Mouse (Mus musculus): Measurements from ENCODE around the gene Rex1bd.

Gene Rex1bd

GRCm38 (mm10) chr8:70506328-70507026 is at the start of gene Rex1bd:
Rex1bd (minus strand) TSS chr8:70506752.
- DNase-seq, result peak; percentile 95

- peak; percentile 42 for DNase-seq
Observed at GRCm38 (mm10) chr8:70555079-70555747, 48.7 kb upstream of the Rex1bd start.

GRCm38 (mm10) chr8:70553740-70554139 is 47.2 kb upstream of the Rex1bd start:
- no peak for DNase-seq

GRCm38 (mm10) chr8:70552836-70553235 is 46.3 kb upstream of the Rex1bd start:
- DNase-seq, result no peak

GRCm38 (mm10) chr8:70551558-70552161 is 45.1 kb upstream of the Rex1bd start:
- no peak for DNase-seq

GRCm38 (mm10) chr8:70549412-70550184 is 43.0 kb upstream of the Rex1bd start:
- peak; percentile 26 for DNase-seq

- no peak for DNase-seq
Observed at GRCm38 (mm10) chr8:70547762-70548161, 41.2 kb upstream of the Rex1bd start.

GRCm38 (mm10) chr8:70546412-70546811 is 39.9 kb upstream of the Rex1bd start:
- no peak for DNase-seq

GRCm38 (mm10) chr8:70544200-70544687 is 37.7 kb upstream of the Rex1bd start:
- peak; percentile 46 for DNase-seq

GRCm38 (mm10) chr8:70541081-70541480 is 34.5 kb upstream of the Rex1bd start:
- no peak for DNase-seq

GRCm38 (mm10) chr8:70540507-70541071 is 34.0 kb upstream of the Rex1bd start:
- no peak for DNase-seq

- DNase-seq, result peak; percentile 17
Observed at GRCm38 (mm10) chr8:70540013-70540506, 33.5 kb upstream of the Rex1bd start.

GRCm38 (mm10) chr8:70539077-70539813 is 32.7 kb upstream of the Rex1bd start, which contains the start of gene Ell:
Ell (plus strand) TSS chr8:70539457.
- DNase-seq, result peak; percentile 100

- DNase-seq, result peak; percentile 99
Observed at GRCm38 (mm10) chr8:70538633-70539076, 32.1 kb upstream of the Rex1bd start.

- peak; percentile 20 for DNase-seq
Observed at GRCm38 (mm10) chr8:70538024-70538579, 31.6 kb upstream of the Rex1bd start.

GRCm38 (mm10) chr8:70535701-70536100 is 29.1 kb upstream of the Rex1bd start:
- DNase-seq, result no peak

- no peak for DNase-seq
Observed at GRCm38 (mm10) chr8:70535221-70535620, 28.7 kb upstream of the Rex1bd start.

- no peak for DNase-seq
Observed at GRCm38 (mm10) chr8:70534281-70534680, 27.7 kb upstream of the Rex1bd start.

GRCm38 (mm10) chr8:70530314-70530713 is 23.8 kb upstream of the Rex1bd start:
- DNase-seq, result peak; percentile 25

- no peak for DNase-seq
Observed at GRCm38 (mm10) chr8:70529741-70530161, 23.2 kb upstream of the Rex1bd start.

- DNase-seq, result no peak
Observed at GRCm38 (mm10) chr8:70529299-70529698, 22.7 kb upstream of the Rex1bd start.

Measured in thymus, postnatal 25 days (tissue).